Mouse (Mus musculus) lung, postnatal 36 days (tissue): ENCODE data around the gene Dcaf5.
A peak's percentile ranks its signal among the peaks of the same experiment; 100 is the strongest.

Source experiments
- DNase-seq: peaks from one replicate; pipeline ENCODE4 v3.0.0; 2022; ENCODE audit warnings: mixed read lengths

Gene Dcaf5

GRCm38 (mm10) chr12:80406650-80407049, 29.8 kb downstream of the Dcaf5 start:
- DNase-seq = peak; percentile 70

GRCm38 (mm10) chr12:80404139-80404538, 32.3 kb downstream of the Dcaf5 start:
- no peak for DNase-seq

- no peak for DNase-seq
Observed at GRCm38 (mm10) chr12:80399147-80399546, 37.3 kb downstream of the Dcaf5 start.

GRCm38 (mm10) chr12:80396397-80396796, 40.0 kb downstream of the Dcaf5 start:
- no peak for DNase-seq

- DNase-seq = no peak
Observed at GRCm38 (mm10) chr12:80395270-80395669, 41.1 kb downstream of the Dcaf5 start.

GRCm38 (mm10) chr12:80394045-80394444, 42.4 kb downstream of the Dcaf5 start:
- peak; percentile 71 for DNase-seq

- peak; percentile 60 for DNase-seq
Observed at GRCm38 (mm10) chr12:80389448-80389847, 47.0 kb downstream of the Dcaf5 start.

- no peak for DNase-seq
Observed at GRCm38 (mm10) chr12:80387326-80387725, 49.1 kb downstream of the Dcaf5 start.

- no peak for DNase-seq
Observed at GRCm38 (mm10) chr12:80385361-80385760, 51.0 kb downstream of the Dcaf5 start.

GRCm38 (mm10) chr12:80383478-80383877, 52.9 kb downstream of the Dcaf5 start:
- peak; percentile 28 for DNase-seq

- DNase-seq = no peak
Observed at GRCm38 (mm10) chr12:80382794-80383193, 53.6 kb downstream of the Dcaf5 start.

GRCm38 (mm10) chr12:80379831-80380457, 56.5 kb downstream of the Dcaf5 start:
- peak; percentile 82 for DNase-seq

GRCm38 (mm10) chr12:80379393-80379792, 57.0 kb downstream of the Dcaf5 start:
- DNase-seq = no peak

- DNase-seq = peak; percentile 53
Observed at GRCm38 (mm10) chr12:80377604-80378003, 58.8 kb downstream of the Dcaf5 start.

GRCm38 (mm10) chr12:80375721-80376120, 60.7 kb downstream of the Dcaf5 start:
- no peak for DNase-seq

- DNase-seq = no peak
Observed at GRCm38 (mm10) chr12:80374736-80375135, 61.7 kb downstream of the Dcaf5 start.

GRCm38 (mm10) chr12:80372946-80373345, 63.5 kb downstream of the Dcaf5 start:
- DNase-seq = no peak

GRCm38 (mm10) chr12:80367227-80367626, 69.2 kb downstream of the Dcaf5 start:
- no peak for DNase-seq

- DNase-seq = peak; percentile 78
Observed at GRCm38 (mm10) chr12:80366004-80366480, 70.4 kb downstream of the Dcaf5 start.

GRCm38 (mm10) chr12:80365345-80365744, 71.1 kb downstream of the Dcaf5 start:
- no peak for DNase-seq

GRCm38 (mm10) chr12:80361655-80362054, 74.7 kb downstream of the Dcaf5 start:
- no peak for DNase-seq

GRCm38 (mm10) chr12:80360321-80360720, 76.1 kb downstream of the Dcaf5 start:
- no peak for DNase-seq

- DNase-seq = peak; percentile 62
Observed at GRCm38 (mm10) chr12:80344777-80345231, 91.6 kb downstream of the Dcaf5 start.

GRCm38 (mm10) chr12:80340936-80341335, 95.5 kb downstream of the Dcaf5 start:
- DNase-seq = no peak

GRCm38 (mm10) chr12:80334162-80334561, 102.2 kb downstream of the Dcaf5 start:
- DNase-seq = no peak
